Mouse (Mus musculus): ENCODE measurements around the gene Gm28042.

Gm28042 gene

GRCm38 (mm10) chr2:120011462-120012200 lies 15.7 kb upstream of the Gm28042 start:
- intact Hi-C loops (cut with DNase I), result loop anchor here (1.0 kb wide), 1 partner anchor 41 kb away; no protein-coding TSS in a partner anchor

GRCm38 (mm10) chr2:120012924-120013323 lies 14.4 kb upstream of the Gm28042 start:
- intact Hi-C loops (cut with DNase I), result no loop called here

GRCm38 (mm10) chr2:120013831-120014486 lies 13.3 kb upstream of the Gm28042 start:
- intact Hi-C loops (cut with DNase I), result no loop called here

GRCm38 (mm10) chr2:120015882-120016281 lies 11.4 kb upstream of the Gm28042 start:
- intact Hi-C loops (cut with DNase I), result no loop called here

GRCm38 (mm10) chr2:120017599-120017998 lies 9.7 kb upstream of the Gm28042 start:
- intact Hi-C loops (cut with DNase I), result no loop called here

GRCm38 (mm10) chr2:120024337-120024736 lies 3.0 kb upstream of the Gm28042 start:
- intact Hi-C loops (cut with DNase I), result no loop called here

- intact Hi-C loops (cut with DNase I), result no loop called here
These were observed 648 bp downstream of the Gm28042 start for GRCm38 (mm10) chr2:120027950-120028331.

GRCm38 (mm10) chr2:120030380-120030779 lies 3.1 kb downstream of the Gm28042 start:
- intact Hi-C loops (cut with DNase I), result no loop called here

- intact Hi-C loops (cut with DNase I), result no loop called here
These were observed 5.6 kb downstream of the Gm28042 start, which contains the start of gene Pla2g4b for GRCm38 (mm10) chr2:120032726-120033467. Gene Pla2g4b (plus strand): TSS chr2:120033417.

GRCm38 (mm10) chr2:120033726-120034125 lies 6.4 kb downstream of the Gm28042 start:
- intact Hi-C loops (cut with DNase I), result no loop called here

- intact Hi-C loops (cut with DNase I), result no loop called here
These were observed 10.5 kb downstream of the Gm28042 start for GRCm38 (mm10) chr2:120037744-120038143.

- intact Hi-C loops (cut with DNase I), result no loop called here
These were observed 13.7 kb downstream of the Gm28042 start for GRCm38 (mm10) chr2:120040991-120041390.

GRCm38 (mm10) chr2:120044101-120044603 lies 16.9 kb downstream of the Gm28042 start:
- intact Hi-C loops (cut with DNase I), result no loop called here

GRCm38 (mm10) chr2:120044676-120045075 lies 17.4 kb downstream of the Gm28042 start:
- intact Hi-C loops (cut with DNase I), result no loop called here

GRCm38 (mm10) chr2:120046486-120047310 lies 19.4 kb downstream of the Gm28042 start:
- intact Hi-C loops (cut with DNase I), result no loop called here

GRCm38 (mm10) chr2:120048173-120048572 lies 20.9 kb downstream of the Gm28042 start:
- intact Hi-C loops (cut with DNase I), result no loop called here

- intact Hi-C loops (cut with DNase I), result no loop called here
These were observed 22.5 kb downstream of the Gm28042 start for GRCm38 (mm10) chr2:120049632-120050274.

GRCm38 (mm10) chr2:120051405-120051804 lies 24.1 kb downstream of the Gm28042 start:
- intact Hi-C loops (cut with DNase I), result no loop called here

GRCm38 (mm10) chr2:120054771-120055552 lies 27.7 kb downstream of the Gm28042 start:
- intact Hi-C loops (cut with DNase I), result no loop called here

GRCm38 (mm10) chr2:120055923-120056322 lies 28.6 kb downstream of the Gm28042 start:
- intact Hi-C loops (cut with DNase I), result no loop called here

Data from adrenal gland (tissue).